Mouse (Mus musculus) ES-Bruce4 (cell line): Measurements from ENCODE around the gene Dchs2.

Source experiments
- CTCF ChIP-seq: IDR thresholded peaks from one replicate; pipeline ENCODE4 v1.8.1; 2011; ENCODE audit warnings: low read depth, low read length
- EP300 ChIP-seq: IDR thresholded peaks from 2 replicates; pipeline ENCODE4 v1.6.1; 2011; ENCODE audit warnings: low read depth, low read length; ENCODE audit not compliant: insufficient read depth
- POLR2A ChIP-seq: IDR thresholded peaks from one replicate; pipeline ENCODE4 v1.8.1; 2011; ENCODE audit warnings: low read length; ENCODE audit not compliant: insufficient read depth

GRCm38 (mm10) chr3:83376834-83377233, 249.1 kb downstream of the Dchs2 start:
- TF ChIP-seq CTCF = no peak
- no peak for TF ChIP-seq EP300
- no peak for TF ChIP-seq POLR2A
